Mouse (Mus musculus): ENCODE results near the gene Sphk1.
"Not testable (repeated sequence)": the region's sequence is repeated elsewhere in the genome, so short reads cannot be mapped to it uniquely, and the experiment has no call there.

GRCm38 (mm10) chr11:116492507-116492906 is 38.2 kb upstream of the Sphk1 start:
- not testable (repeated sequence) for TF ChIP-seq POLR2A (IDR thresholded peaks at IDR 0.05; ENCODE audit: control insufficient read depth, low read depth, low read length); CTCF (IDR thresholded peaks at IDR 0.05; ENCODE audit: control insufficient read depth, insufficient read depth, insufficient replicate concordance, low read depth, low read length)

Measured in testis, adult 2 months (tissue).